Mouse (Mus musculus): ENCODE data around the gene Troap. TPM values are rescaled to one million over a fixed set of nuclear protein-coding genes. Genes with fewer than 3 reads are reported as not detected.

Gene Troap
- total RNA-seq, 1 experiment = 27.8 TPM

GRCm38 (mm10) chr15:99079804-99080203 is 5.4 kb downstream of the Troap start:
- Histone ChIP-seq H3K9ac (ENCODE audit: insufficient read depth, low read depth, low read length, poor library complexity, severe bottlenecking) (no peak overlapping the region), H3K27ac (ENCODE audit: insufficient read depth, low read depth, low read length, poor library complexity, severe bottlenecking) (no peak overlapping the region), H3K36me3 (ENCODE audit: control insufficient read depth, insufficient read depth, low read length, poor library complexity, severe bottlenecking) (peaks cover 49% of the 10 kb centered on the region)

GRCm38 (mm10) chr15:99082322-99082721 is 7.9 kb downstream of the Troap start:
- H3K36me3 ChIP-seq (ENCODE audit: control insufficient read depth, insufficient read depth, low read length, poor library complexity, severe bottlenecking) = peaks cover 40% of the 10 kb centered on the region
- in situ Hi-C loops (cut with MboI; ENCODE audit: low sequenced_read_pairs in 2 of 2, unreplicated experiment in 2 of 2) = loop anchor here in 1 of 2 experiments (25.0 kb wide), 1 partner anchor 295 kb away; the partner anchor contains the start of genes Wnt1 and Wnt10b
- DNase-seq (ENCODE audit: low read depth, low spot score) = no peak
- no peak for TF ChIP-seq CHD2 (IDR thresholded peaks at IDR 0.05; ENCODE audit: low read depth, low read length)
- no peak for TF ChIP-seq ZC3H11A (IDR thresholded peaks at IDR 0.05; ENCODE audit: borderline replicate concordance, low read depth, low read length)
- TF ChIP-seq HCFC1 (IDR thresholded peaks at IDR 0.05; ENCODE audit: borderline replicate concordance, insufficient read depth, low read length) = no peak
- TF ChIP-seq MAFK (IDR thresholded peaks at IDR 0.05; ENCODE audit: insufficient read depth, low read depth, low read length) = no peak
- TF ChIP-seq ZNF384 (IDR thresholded peaks at IDR 0.05; ENCODE audit: low read depth, low read length) = no peak
- H3K9me3 ChIP-seq (ENCODE audit: control insufficient read depth, insufficient read depth, low read depth, low read length) = no peaks in the 10 kb centered on the region
- H3K9ac ChIP-seq (ENCODE audit: insufficient read depth, low read depth, low read length, poor library complexity, severe bottlenecking) = no peak overlapping the region
- H3K27ac ChIP-seq (ENCODE audit: insufficient read depth, low read depth, low read length, poor library complexity, severe bottlenecking) = no peak overlapping the region
- H3K4me3 ChIP-seq (ENCODE audit: insufficient read depth in 1 of 2, low read depth in 1 of 2, low read length in 2 of 2, poor library complexity in 1 of 2, severe bottlenecking in 1 of 2) = no peak overlapping the region
- peaks cover 0 to 5% of the 10 kb centered on the region in 2 experiments; a peak in 2 of 4 replicates for H3K4me1 ChIP-seq (ENCODE audit: control insufficient read depth in 2 of 2, insufficient read depth in 2 of 2, low read length in 2 of 2, poor library complexity in 1 of 2)

More at GRCm38 (mm10) chr15:99079804-99080203, 5.4 kb downstream of the Troap start:
- no peak for TF ChIP-seq HCFC1 (IDR thresholded peaks at IDR 0.05; ENCODE audit: borderline replicate concordance, insufficient read depth, low read length)
- no peak for TF ChIP-seq ZC3H11A (IDR thresholded peaks at IDR 0.05; ENCODE audit: borderline replicate concordance, low read depth, low read length)
- TF ChIP-seq ZNF384 (IDR thresholded peaks at IDR 0.05; ENCODE audit: low read depth, low read length) = no peak
- Histone ChIP-seq H3K4me1 (ENCODE audit: control insufficient read depth in 2 of 2, insufficient read depth in 2 of 2, low read length in 2 of 2, poor library complexity in 1 of 2) (peaks cover 0 to 9% of the 10 kb centered on the region in 2 experiments; a peak in 2 of 4 replicates), H3K4me3 (ENCODE audit: insufficient read depth in 1 of 2, low read depth in 1 of 2, low read length in 2 of 2, poor library complexity in 1 of 2, severe bottlenecking in 1 of 2) (no peak overlapping the region), H3K9me3 (ENCODE audit: control insufficient read depth, insufficient read depth, low read depth, low read length) (no peaks in the 10 kb centered on the region)
- in situ Hi-C loops (cut with MboI; ENCODE audit: low sequenced_read_pairs in 2 of 2, unreplicated experiment in 2 of 2) = loop anchor here in 1 of 2 experiments (25.0 kb wide), 1 partner anchor 293 kb away; the partner anchor contains the start of genes Wnt1 and Wnt10b
- DNase-seq (ENCODE audit: low read depth, low spot score) = no peak

DNA sequence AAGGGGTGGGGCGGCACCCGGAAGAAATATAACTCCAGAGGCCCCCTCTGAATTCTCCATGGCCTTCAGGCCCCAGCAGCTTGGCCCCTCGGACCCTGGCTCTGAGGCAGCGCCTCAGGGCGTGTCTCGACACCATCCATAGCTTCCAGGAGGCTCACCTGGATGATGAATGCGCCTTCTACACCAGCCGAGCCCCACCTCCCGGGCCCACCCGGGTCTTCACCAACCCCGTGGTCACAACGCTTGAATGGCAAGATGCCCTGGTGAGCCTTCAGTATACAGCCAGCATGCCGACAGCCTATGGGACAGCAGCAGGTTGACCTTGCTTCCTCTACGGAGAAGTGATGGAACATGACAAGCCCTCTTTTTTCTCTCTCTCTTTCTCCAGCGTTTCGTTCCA is 8.5 kb downstream of the Troap start:
- H3K9ac ChIP-seq (ENCODE audit: insufficient read depth, low read depth, low read length, poor library complexity, severe bottlenecking) = no peak overlapping the region
- peaks cover 0 to 5% of the 10 kb centered on the region in 2 experiments; a peak in 2 of 4 replicates for H3K4me1 ChIP-seq (ENCODE audit: control insufficient read depth in 2 of 2, insufficient read depth in 2 of 2, low read length in 2 of 2, poor library complexity in 1 of 2)
- H3K36me3 ChIP-seq (ENCODE audit: control insufficient read depth, insufficient read depth, low read length, poor library complexity, severe bottlenecking) = peaks cover 36% of the 10 kb centered on the region
- H3K4me3 ChIP-seq (ENCODE audit: insufficient read depth in 1 of 2, low read depth in 1 of 2, low read length in 2 of 2, poor library complexity in 1 of 2, severe bottlenecking in 1 of 2) = no peak overlapping the region
- in situ Hi-C loops (cut with MboI; ENCODE audit: low sequenced_read_pairs in 2 of 2, unreplicated experiment in 2 of 2) = loop anchor here in 1 of 2 experiments (25.0 kb wide), 1 partner anchor 296 kb away; the partner anchor contains the start of genes Wnt1 and Wnt10b
- DNase-seq (ENCODE audit: low read depth, low spot score) = no peak
- no peak for TF ChIP-seq MAFK (IDR thresholded peaks at IDR 0.05; ENCODE audit: insufficient read depth, low read depth, low read length)
- no peak for TF ChIP-seq ZNF384 (IDR thresholded peaks at IDR 0.05; ENCODE audit: low read depth, low read length)
- no peak for TF ChIP-seq CHD2 (IDR thresholded peaks at IDR 0.05; ENCODE audit: low read depth, low read length)
- no peak for TF ChIP-seq HCFC1 (IDR thresholded peaks at IDR 0.05; ENCODE audit: borderline replicate concordance, insufficient read depth, low read length)
- TF ChIP-seq ZC3H11A (IDR thresholded peaks at IDR 0.05; ENCODE audit: borderline replicate concordance, low read depth, low read length) = no peak
- no peaks in the 10 kb centered on the region for H3K9me3 ChIP-seq (ENCODE audit: control insufficient read depth, insufficient read depth, low read depth, low read length)
- H3K27ac ChIP-seq (ENCODE audit: insufficient read depth, low read depth, low read length, poor library complexity, severe bottlenecking) = no peak overlapping the region

GRCm38 (mm10) chr15:99083258-99083657 is 8.9 kb downstream of the Troap start:
- TF ChIP-seq ZNF384 (IDR thresholded peaks at IDR 0.05; ENCODE audit: low read depth, low read length) = no peak
- no peak for TF ChIP-seq MAFK (IDR thresholded peaks at IDR 0.05; ENCODE audit: insufficient read depth, low read depth, low read length)
- TF ChIP-seq CHD2 (IDR thresholded peaks at IDR 0.05; ENCODE audit: low read depth, low read length) = no peak
- TF ChIP-seq ZC3H11A (IDR thresholded peaks at IDR 0.05; ENCODE audit: borderline replicate concordance, low read depth, low read length) = no peak
- TF ChIP-seq HCFC1 (IDR thresholded peaks at IDR 0.05; ENCODE audit: borderline replicate concordance, insufficient read depth, low read length) = no peak
- Histone ChIP-seq H3K9me3 (ENCODE audit: control insufficient read depth, insufficient read depth, low read depth, low read length) (no peaks in the 10 kb centered on the region), H3K36me3 (ENCODE audit: control insufficient read depth, insufficient read depth, low read length, poor library complexity, severe bottlenecking) (peaks cover 32% of the 10 kb centered on the region), H3K4me1 (ENCODE audit: control insufficient read depth in 2 of 2, insufficient read depth in 2 of 2, low read length in 2 of 2, poor library complexity in 1 of 2) (peaks cover 0 to 5% of the 10 kb centered on the region in 2 experiments; a peak in 2 of 4 replicates), H3K9ac (ENCODE audit: insufficient read depth, low read depth, low read length, poor library complexity, severe bottlenecking) (no peak overlapping the region), H3K27ac (ENCODE audit: insufficient read depth, low read depth, low read length, poor library complexity, severe bottlenecking) (no peak overlapping the region), H3K4me3 (ENCODE audit: insufficient read depth in 1 of 2, low read depth in 1 of 2, low read length in 2 of 2, poor library complexity in 1 of 2, severe bottlenecking in 1 of 2) (no peak overlapping the region)
- DNase-seq (ENCODE audit: low read depth, low spot score) = no peak
- in situ Hi-C loops (cut with MboI; ENCODE audit: low sequenced_read_pairs in 2 of 2, unreplicated experiment in 2 of 2) = loop anchor here in 1 of 2 experiments (25.0 kb wide), 1 partner anchor 296 kb away; the partner anchor contains the start of genes Wnt1 and Wnt10b

Measured in ES-E14 (cell line).